Mouse (Mus musculus) midbrain, embryonic 11.5 days (tissue): ENCODE measurements around the gene Cd24a. TPM values are rescaled to one million over a fixed set of nuclear protein-coding genes. Genes with fewer than 3 reads are reported as not detected.

Source experiments
- ATAC-seq: fragments of 200-750 bp; cut with Nextera tagmentation; 2 replicates; pipeline ENCODE4 v1.8.0; 2017; ENCODE audit warnings: moderate TSS enrichment, moderate library complexity; ENCODE audit not compliant: low FRiP score
- DNase-seq: peaks from one replicate; pipeline ENCODE4 v3.0.0; 2015; ENCODE audit warnings: low spot score; ENCODE audit errors: missing footprints
- H3K27ac ChIP-seq: fragments of 300-500 bp; sonication (generic); 2 replicates; pipeline ENCODE4 v1.5.1; 2014; ENCODE audit warnings: low read depth, low read length
- H3K27me3 ChIP-seq: fragments of 300-500 bp; sonication (generic); 2 replicates; pipeline ENCODE4 v1.6.1; 2014; ENCODE audit warnings: mild to moderate bottlenecking, low read length, moderate library complexity, mixed read lengths; ENCODE audit not compliant: control insufficient read depth, insufficient read depth
- H3K36me3 ChIP-seq: fragments of 300-500 bp; sonication (generic); 2 replicates; pipeline ENCODE4 v1.6.1; 2014; ENCODE audit warnings: mild to moderate bottlenecking, low read length, moderate library complexity, mixed read lengths; ENCODE audit not compliant: control insufficient read depth, insufficient read depth
- H3K4me1 ChIP-seq: fragments of 300-500 bp; sonication (generic); 2 replicates; pipeline ENCODE4 v1.6.1; 2014; ENCODE audit warnings: low read length; ENCODE audit not compliant: control insufficient read depth, insufficient read depth
- H3K4me2 ChIP-seq: fragments of 300-500 bp; sonication (generic); 2 replicates; pipeline ENCODE4 v1.6.1; 2014; ENCODE audit warnings: mild to moderate bottlenecking, moderate library complexity
- H3K4me3 ChIP-seq: fragments of 300-500 bp; sonication (generic); 2 replicates; pipeline ENCODE4 v1.5.1; 2014; ENCODE audit warnings: low read depth, low read length
- H3K9ac ChIP-seq: fragments of 300-500 bp; sonication (generic); 2 replicates; pipeline ENCODE4 v1.6.1; 2014; ENCODE audit warnings: low read length
- H3K9me3 ChIP-seq: fragments of 300-500 bp; sonication (generic); 2 replicates; pipeline ENCODE4 v1.6.1; 2016; ENCODE audit warnings: low read length; ENCODE audit not compliant: control insufficient read depth
- WGBS: fragments of 180-500 bp; shearing (Covaris S2); extraction: QIAGEN DNeasy Blood & Tissue Kit; methylation state at CpG from one replicate; pipeline ENCODE4 v1.1.7; 2014; 5-methylcytosine and 5-hydroxymethylcytosine counted together
- polyA plus RNA-seq: library from polyadenylated mRNA; unstranded; fragments of >200 nt; fragmentation: Nextera tagmentation; extraction: Ambion mirVana; gene quantifications from 2 replicates; pipeline ENCODE4 v1.2.1, GENCODE M21; 2014

Gene Cd24a
- polyA plus RNA-seq, 1 experiment from 2014 or later: 516 TPM

DNA sequence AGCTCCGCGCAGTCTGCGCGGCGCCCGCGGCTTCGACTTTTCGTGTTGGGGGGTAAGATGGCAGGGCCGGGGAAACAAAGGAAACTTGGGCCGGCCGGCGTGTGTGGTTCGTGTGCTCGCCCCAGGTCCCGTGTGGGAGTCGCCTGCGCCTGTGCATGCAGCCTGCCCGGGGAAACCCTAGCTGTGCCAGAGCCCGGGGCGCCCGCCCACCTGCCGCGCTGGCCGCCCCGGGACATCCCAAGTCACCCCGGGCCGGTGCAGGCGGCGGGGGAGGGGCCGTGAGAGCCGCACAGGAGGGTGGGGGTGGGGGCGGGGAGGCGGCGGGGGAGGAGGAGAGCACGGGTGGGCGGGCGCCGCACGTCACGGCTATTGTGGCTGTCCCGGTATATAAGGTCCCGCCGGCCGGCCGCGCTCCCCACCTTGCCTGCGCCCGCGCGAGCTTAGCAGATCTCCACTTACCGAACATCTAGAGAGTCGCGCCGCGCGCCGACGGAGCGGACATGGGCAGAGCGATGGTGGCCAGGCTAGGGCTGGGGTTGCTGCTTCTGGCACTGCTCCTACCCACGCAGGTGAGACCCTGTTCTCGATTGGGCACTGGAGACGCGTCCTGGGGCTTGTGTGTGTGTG is 783 bp downstream of the Cd24a start:
- WGBS: under 1% methylated on average over 59 of the region's 65 CpGs
- H3K27me3 ChIP-seq: peaks cover 6% of the 10 kb centered on the region; the same call in 1 of the 2 replicates
- H3K4me2 ChIP-seq: peak overlapping the region; percentile 90
- peaks cover 7% of the 10 kb centered on the region for H3K4me1 ChIP-seq
- peak overlapping the region; percentile 71 for H3K4me3 ChIP-seq
- no peak for DNase-seq
- H3K36me3 ChIP-seq: peaks cover 3% of the 10 kb centered on the region; the same call in 1 of the 2 replicates
- H3K9ac ChIP-seq: peak overlapping the region; percentile 95
- ATAC-seq: peak; percentile 80
- no peaks in the 10 kb centered on the region for H3K9me3 ChIP-seq
- H3K27ac ChIP-seq: peak overlapping the region; percentile 94

DNA sequence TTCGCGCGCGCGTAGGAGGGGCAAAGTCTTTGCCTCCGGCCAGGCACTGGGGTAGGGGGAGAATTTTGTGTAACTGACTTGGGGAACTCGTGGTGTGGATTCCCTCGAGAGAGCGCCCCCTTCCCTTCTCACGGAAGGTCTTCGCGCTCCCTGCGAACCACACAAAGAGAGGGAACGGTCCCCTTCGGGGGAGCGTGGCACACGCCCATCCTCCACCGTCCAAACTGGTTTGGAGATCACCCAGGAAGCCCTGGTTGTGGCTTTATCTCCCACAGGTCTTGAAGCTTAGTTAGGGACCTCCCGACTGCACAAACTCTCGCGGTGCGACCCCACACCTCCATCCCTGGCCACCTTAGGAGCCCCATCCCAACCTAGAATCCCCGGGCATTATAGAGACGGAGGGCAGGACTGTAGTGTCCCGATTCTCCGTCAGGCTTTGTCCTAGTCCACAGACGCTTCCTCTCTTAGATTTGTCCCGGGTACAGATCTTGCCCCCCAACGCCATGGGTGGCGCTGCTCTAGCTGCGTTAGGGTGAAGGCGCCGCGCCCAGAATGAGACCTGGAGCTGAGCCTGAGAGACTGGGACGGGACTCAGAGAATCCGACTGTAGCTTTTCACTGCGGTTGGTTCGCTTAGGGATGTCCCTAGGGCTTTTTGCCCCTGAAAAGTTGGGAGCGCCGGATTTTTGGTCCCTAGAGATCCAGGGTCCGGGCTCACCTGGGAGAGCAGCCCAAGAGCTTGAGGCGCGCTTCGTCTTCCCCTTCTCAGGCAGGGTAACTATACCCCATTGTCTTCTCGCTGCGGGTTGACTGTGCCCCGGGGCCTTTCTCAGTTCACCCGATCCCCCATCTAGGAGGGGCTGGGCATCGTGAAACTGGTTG is 1.5 kb downstream of the Cd24a start:
- H3K4me2 ChIP-seq: peak overlapping the region; percentile 90
- H3K9ac ChIP-seq: peak overlapping the region; percentile 95
- ATAC-seq: peak; percentile 34
- peak; percentile 99 for DNase-seq
- H3K36me3 ChIP-seq: peaks cover 3% of the 10 kb centered on the region; the same call in 1 of the 2 replicates
- peaks cover 7% of the 10 kb centered on the region for H3K4me1 ChIP-seq
- no peaks in the 10 kb centered on the region for H3K9me3 ChIP-seq
- H3K27me3 ChIP-seq: peaks cover 6% of the 10 kb centered on the region; the same call in 1 of the 2 replicates
- peak overlapping the region; percentile 71 for H3K4me3 ChIP-seq
- peak overlapping the region; percentile 94 for H3K27ac ChIP-seq
- WGBS: under 1% methylated on average over 47 of the region's 49 CpGs

DNA sequence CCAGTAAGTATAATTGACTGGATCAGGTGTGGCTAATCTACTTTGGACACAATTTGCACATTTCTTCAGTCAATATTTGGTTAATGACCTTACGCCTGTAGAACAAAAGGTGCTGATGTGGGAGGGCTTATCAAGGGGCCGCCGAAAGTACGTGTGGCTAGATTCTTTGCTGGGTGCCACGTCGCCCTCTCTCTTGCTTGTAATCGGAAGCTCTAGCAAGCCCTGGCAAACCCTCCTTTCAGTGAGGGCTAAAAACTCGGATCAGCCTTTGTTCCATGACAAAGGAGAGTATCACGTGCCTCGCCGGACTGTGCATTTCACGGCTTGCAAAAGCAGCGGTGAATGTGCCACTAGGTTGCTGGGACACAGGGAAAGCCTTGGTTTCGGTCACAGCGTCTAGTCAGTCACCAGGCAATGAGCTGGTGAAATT is 2.6 kb downstream of the Cd24a start:
- Histone ChIP-seq H3K4me2 (peak overlapping the region; percentile 90), H3K36me3 (peaks cover 3% of the 10 kb centered on the region; the same call in 1 of the 2 replicates), H3K27me3 (peaks cover 6% of the 10 kb centered on the region; the same call in 1 of the 2 replicates), H3K27ac (peak overlapping the region; percentile 94), H3K9me3 (no peaks in the 10 kb centered on the region), H3K9ac (peak overlapping the region; percentile 95), H3K4me1 (peaks cover 7% of the 10 kb centered on the region), H3K4me3 (peak overlapping the region; percentile 71)
- under 1% methylated on average over 15 of the region's 15 CpGs for WGBS
- ATAC-seq (peak; percentile 65), DNase-seq (peak; percentile 97)

DNA sequence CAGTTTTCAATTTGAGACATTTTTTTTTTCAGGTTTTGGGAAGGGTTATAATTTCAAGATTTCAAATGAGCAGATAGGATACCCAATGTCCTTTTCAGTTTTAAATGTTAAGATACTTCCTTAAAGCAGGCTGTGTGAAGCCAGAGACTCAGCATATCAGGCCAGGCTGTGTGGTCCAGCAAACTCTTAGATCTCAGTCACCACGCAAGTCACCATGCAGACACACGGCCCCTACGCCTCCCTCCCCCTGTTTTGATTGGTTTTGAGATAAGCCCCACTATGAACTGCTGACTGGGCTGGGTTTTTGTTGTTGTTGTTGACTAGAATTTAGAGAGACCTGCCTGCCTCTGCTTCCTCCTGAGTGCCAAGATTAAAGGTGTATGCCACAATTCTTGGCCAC is 3.2 kb downstream of the Cd24a start:
- Histone ChIP-seq H3K27me3 (peaks cover 5% of the 10 kb centered on the region; the same call in 1 of the 2 replicates), H3K27ac (peak overlapping the region; percentile 94), H3K9me3 (no peaks in the 10 kb centered on the region), H3K4me2 (peak overlapping the region; percentile 90), H3K4me1 (peaks cover 7% of the 10 kb centered on the region), H3K36me3 (peaks cover 3% of the 10 kb centered on the region; the same call in 1 of the 2 replicates), H3K9ac (peak overlapping the region; percentile 95), H3K4me3 (peak overlapping the region; percentile 71)
- ATAC-seq: no peak
- DNase-seq: peak; percentile 92
- 37% methylated on average over 3 of the region's 3 CpGs for WGBS

DNA sequence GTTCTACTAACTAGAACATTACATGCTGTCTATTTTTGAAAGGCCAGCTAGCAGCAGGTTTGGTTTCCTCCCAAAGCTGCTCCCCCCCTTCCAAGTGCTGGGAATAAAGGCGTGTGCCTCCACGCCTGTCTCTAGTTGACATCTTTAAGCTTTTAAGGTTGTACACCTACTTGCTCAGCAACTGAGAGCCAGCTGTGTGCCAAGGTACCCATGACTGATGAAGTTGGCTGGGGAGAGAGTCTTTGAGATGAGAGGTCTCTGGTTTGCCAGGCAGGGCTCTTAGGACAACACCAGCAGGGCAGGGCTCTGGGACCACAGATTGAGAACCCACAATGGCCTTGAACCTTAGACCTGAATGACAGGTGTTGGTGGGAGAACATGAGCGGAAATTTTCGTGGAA is 6.5 kb downstream of the Cd24a start:
- DNase-seq (no peak), ATAC-seq (no peak)
- H3K4me3 ChIP-seq: no peak overlapping the region
- 91% methylated on average over 4 of the region's 4 CpGs for WGBS
- no peaks in the 10 kb centered on the region for H3K4me1 ChIP-seq
- no peak overlapping the region for H3K9ac ChIP-seq
- H3K9me3 ChIP-seq: no peaks in the 10 kb centered on the region
- H3K27ac ChIP-seq: no peak overlapping the region
- H3K27me3 ChIP-seq: no peaks in the 10 kb centered on the region
- peaks cover 3% of the 10 kb centered on the region; the same call in 1 of the 2 replicates for H3K36me3 ChIP-seq
- H3K4me2 ChIP-seq: no peak overlapping the region

DNA sequence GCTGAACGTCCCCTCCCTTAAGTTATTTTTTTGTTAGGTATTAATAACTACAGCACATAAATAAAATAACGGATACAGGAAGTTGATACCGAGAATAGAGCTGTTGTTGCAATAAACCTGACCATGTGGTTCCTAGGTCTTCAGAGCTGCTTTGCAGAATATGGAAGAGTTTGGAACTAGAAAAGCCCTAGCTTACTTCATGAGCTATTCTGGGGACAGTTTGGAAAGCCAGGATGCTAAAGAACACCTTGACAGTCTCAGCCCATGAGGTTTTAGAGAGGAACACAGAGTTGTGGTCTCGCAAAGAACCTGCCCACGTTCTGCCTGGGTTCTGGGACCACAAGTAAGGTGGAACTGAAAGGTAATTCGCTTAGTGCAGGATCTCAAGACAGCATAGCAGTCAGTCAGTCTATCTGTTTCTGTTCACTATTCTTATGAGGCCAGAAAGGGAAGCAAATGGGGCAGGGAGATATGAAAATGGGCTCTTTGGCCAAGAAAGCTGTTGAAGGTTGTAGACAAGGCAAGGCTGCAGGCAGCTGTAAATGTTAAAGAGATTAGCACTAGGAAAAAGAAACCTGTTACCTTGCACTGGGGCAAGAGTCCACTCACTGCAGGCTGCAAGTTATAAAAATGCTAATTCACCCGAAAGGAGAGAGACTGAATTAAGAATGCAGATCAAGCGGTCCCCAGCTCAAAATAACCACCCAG is 10.5 kb downstream of the Cd24a start:
- no peak overlapping the region for H3K4me3 ChIP-seq
- H3K4me2 ChIP-seq: no peak overlapping the region
- no peaks in the 10 kb centered on the region for H3K36me3 ChIP-seq
- ATAC-seq (no peak), DNase-seq (no peak)
- no peaks in the 10 kb centered on the region for H3K9me3 ChIP-seq
- no peaks in the 10 kb centered on the region for H3K27me3 ChIP-seq
- 69% methylated on average over 8 of the region's 8 CpGs for WGBS
- no peak overlapping the region for H3K9ac ChIP-seq
- H3K4me1 ChIP-seq: no peaks in the 10 kb centered on the region
- H3K27ac ChIP-seq: no peak overlapping the region

DNA sequence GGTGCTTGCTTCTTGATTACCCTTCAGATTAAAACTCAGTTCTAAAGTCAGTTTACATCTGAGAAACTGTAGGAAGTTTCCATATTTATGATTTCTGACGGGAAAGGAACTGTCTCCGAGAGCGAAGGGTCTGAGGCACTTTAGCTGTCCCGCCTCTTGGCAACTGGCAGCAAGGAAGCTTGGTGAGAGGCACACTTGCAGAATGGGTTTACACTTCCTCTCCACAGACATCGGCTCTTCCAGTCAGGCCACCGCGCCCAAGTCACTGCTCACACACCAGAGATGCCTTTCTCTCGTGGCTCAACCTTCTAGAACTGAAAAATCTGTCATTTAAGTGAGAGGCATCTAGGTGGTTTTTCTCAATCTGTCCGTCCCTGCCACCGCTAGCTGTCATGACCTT is 13.4 kb downstream of the Cd24a start:
- no peaks in the 10 kb centered on the region for H3K27me3 ChIP-seq
- 90% methylated on average over 10 of the region's 10 CpGs for WGBS
- DNase-seq (no peak), ATAC-seq (no peak)
- no peak overlapping the region for H3K4me3 ChIP-seq
- no peak overlapping the region for H3K4me2 ChIP-seq
- H3K9ac ChIP-seq: no peak overlapping the region
- no peak overlapping the region for H3K27ac ChIP-seq
- H3K4me1 ChIP-seq: no peaks in the 10 kb centered on the region
- H3K36me3 ChIP-seq: no peaks in the 10 kb centered on the region
- no peaks in the 10 kb centered on the region for H3K9me3 ChIP-seq

DNA sequence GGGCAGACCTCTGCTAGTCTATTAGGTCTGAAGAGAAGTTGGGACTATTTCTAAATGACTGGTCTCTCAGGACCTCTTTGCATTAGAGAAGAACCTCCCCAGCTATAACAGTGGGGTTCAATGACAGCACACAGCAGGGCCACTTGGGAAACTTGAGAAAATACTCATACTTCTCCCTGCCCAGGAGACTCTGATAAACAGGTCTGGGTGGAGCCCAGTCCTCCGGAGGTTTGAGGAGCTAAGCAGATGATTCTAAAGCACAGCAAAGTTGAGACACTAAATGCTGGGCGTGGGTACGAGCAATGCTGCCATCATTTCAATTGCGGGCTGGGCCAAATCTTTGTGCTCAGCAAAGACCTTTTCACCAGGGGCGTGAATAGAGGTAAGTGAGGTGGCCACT is 15.1 kb downstream of the Cd24a start:
- Histone ChIP-seq H3K36me3 (no peaks in the 10 kb centered on the region), H3K4me2 (no peak overlapping the region), H3K9me3 (no peaks in the 10 kb centered on the region), H3K4me1 (no peaks in the 10 kb centered on the region), H3K9ac (no peak overlapping the region), H3K27ac (no peak overlapping the region), H3K4me3 (no peak overlapping the region), H3K27me3 (no peaks in the 10 kb centered on the region)
- DNase-seq: no peak
- ATAC-seq: no peak
- 89% methylated on average over 5 of the region's 5 CpGs for WGBS
